Mouse (Mus musculus): Measurements from ENCODE around the gene Pank2. TPM values are rescaled to one million over a fixed set of nuclear protein-coding genes. Genes with fewer than 3 reads are reported as not detected.

The Pank2 gene
- polyA plus RNA-seq, 1 experiment from 2014 or later: 22.3 TPM

DNA sequence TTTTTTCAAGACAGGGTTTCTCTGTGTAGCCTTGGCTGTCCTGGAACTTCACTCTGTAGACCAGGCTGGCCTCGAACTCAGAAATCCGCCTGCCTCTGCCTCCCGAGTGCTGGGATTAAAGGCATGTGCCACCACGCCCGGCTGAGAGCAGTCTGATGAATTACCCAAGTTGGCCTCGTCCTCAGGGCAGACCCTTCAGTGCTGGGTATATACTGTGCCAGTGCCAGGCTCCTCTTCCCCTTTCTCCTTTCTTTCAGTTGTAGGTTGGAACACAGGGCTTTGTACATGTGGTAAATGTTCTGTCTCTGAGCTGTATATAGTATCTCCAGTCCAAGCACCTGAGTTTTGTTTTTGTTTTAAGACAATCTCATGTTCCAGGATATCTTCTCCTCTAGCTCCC lies 1.7 kb downstream of the Pank2 start:
- Histone ChIP-seq H3K4me2 (replicated peaks; ENCODE audit: low read depth, low read length) (peak overlapping the region; percentile 51; the same call in 1 of the 2 replicates), H3K27ac (ENCODE audit: low read length) (no peak overlapping the region), H3K36me3 (ENCODE audit: insufficient read depth, low read length) (no peaks in the 10 kb centered on the region), H3K4me3 (ENCODE audit: low read depth, low read length) (no peak overlapping the region), H3K4me1 (ENCODE audit: insufficient read depth, low read depth, low read length) (peaks cover 7% of the 10 kb centered on the region; the same call in 1 of the 2 replicates), H3K9ac (replicated peaks; ENCODE audit: low read depth) (no peak overlapping the region), H3K27me3 (replicated peaks; ENCODE audit: insufficient read depth, low read length) (no peaks in the 10 kb centered on the region), H3K9me3 (ENCODE audit: low read length) (no peaks in the 10 kb centered on the region)
- DNase-seq (ENCODE audit: low spot score) (no peak), ATAC-seq (no peak)
- WGBS: 48% methylated on average over 6 of the region's 6 CpGs
- TF ChIP-seq EP300 (IDR thresholded peaks at IDR 0.05) (no peak), CTCF (IDR thresholded peaks at IDR 0.05) (no peak)

DNA sequence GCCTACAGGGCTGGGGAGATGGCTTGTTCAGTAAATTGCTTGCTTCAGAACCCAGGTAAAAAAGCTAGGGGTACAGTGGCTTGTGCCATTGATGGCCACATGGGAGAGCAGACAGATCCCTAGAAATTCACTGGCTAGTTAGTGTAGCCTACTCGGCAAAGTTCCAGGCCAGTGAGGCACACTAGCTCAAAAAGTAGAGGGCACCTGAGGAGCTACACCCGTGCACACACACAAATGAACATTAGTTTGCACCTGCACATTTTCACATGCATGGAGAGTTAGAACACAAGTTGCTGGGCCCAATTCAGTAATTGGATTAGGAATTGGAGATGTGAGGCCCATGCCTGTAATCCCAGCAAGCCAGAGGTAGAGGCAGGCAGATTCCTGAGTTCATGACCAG lies 2.8 kb downstream of the Pank2 start:
- no peaks in the 10 kb centered on the region for H3K27me3 ChIP-seq (replicated peaks; ENCODE audit: insufficient read depth, low read length)
- ATAC-seq: no peak
- H3K27ac ChIP-seq (ENCODE audit: low read length): no peak overlapping the region
- WGBS: 76% methylated on average over 2 of the region's 2 CpGs
- no peak for DNase-seq (ENCODE audit: low spot score)
- peaks cover 7% of the 10 kb centered on the region; the same call in 1 of the 2 replicates for H3K4me1 ChIP-seq (ENCODE audit: insufficient read depth, low read depth, low read length)
- TF ChIP-seq EP300 (IDR thresholded peaks at IDR 0.05) (no peak), CTCF (IDR thresholded peaks at IDR 0.05) (no peak)
- H3K9me3 ChIP-seq (ENCODE audit: low read length): no peaks in the 10 kb centered on the region
- no peak overlapping the region for H3K4me2 ChIP-seq (replicated peaks; ENCODE audit: low read depth, low read length)
- H3K4me3 ChIP-seq (ENCODE audit: low read depth, low read length): no peak overlapping the region
- H3K36me3 ChIP-seq (ENCODE audit: insufficient read depth, low read length): no peaks in the 10 kb centered on the region
- no peak overlapping the region for H3K9ac ChIP-seq (replicated peaks; ENCODE audit: low read depth)

DNA sequence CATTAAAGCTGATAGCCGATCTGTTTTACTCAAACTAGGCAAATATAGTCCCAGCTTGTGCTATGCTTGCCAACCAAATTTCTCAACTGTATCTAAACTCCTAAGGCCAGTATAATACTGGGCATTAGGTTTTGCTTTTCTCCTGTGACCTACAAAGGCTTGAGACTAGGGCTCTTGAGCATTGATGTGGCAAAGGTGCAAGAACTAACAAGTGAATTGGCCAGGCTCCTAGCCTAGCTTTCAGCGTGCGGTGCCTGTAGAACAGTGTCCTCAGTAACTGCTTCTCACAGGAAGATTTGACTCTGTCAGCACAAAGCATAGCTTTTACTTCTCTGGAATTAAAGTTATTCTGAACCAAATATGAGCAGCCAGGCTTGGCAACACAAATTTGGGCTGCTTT lies 13.2 kb downstream of the Pank2 start:
- Histone ChIP-seq H3K4me2 (replicated peaks; ENCODE audit: low read depth, low read length) (no peak overlapping the region), H3K27me3 (replicated peaks; ENCODE audit: insufficient read depth, low read length) (no peaks in the 10 kb centered on the region), H3K9ac (replicated peaks; ENCODE audit: low read depth) (no peak overlapping the region), H3K9me3 (ENCODE audit: low read length) (no peaks in the 10 kb centered on the region), H3K4me1 (ENCODE audit: insufficient read depth, low read depth, low read length) (no peaks in the 10 kb centered on the region), H3K36me3 (ENCODE audit: insufficient read depth, low read length) (peaks cover 29% of the 10 kb centered on the region), H3K4me3 (ENCODE audit: low read depth, low read length) (no peak overlapping the region), H3K27ac (ENCODE audit: low read length) (no peak overlapping the region)
- no peak for ATAC-seq
- TF ChIP-seq EP300 (IDR thresholded peaks at IDR 0.05) (no peak), CTCF (IDR thresholded peaks at IDR 0.05) (no peak)
- WGBS: 90% methylated on average over 3 of the region's 3 CpGs
- DNase-seq (ENCODE audit: low spot score): no peak

DNA sequence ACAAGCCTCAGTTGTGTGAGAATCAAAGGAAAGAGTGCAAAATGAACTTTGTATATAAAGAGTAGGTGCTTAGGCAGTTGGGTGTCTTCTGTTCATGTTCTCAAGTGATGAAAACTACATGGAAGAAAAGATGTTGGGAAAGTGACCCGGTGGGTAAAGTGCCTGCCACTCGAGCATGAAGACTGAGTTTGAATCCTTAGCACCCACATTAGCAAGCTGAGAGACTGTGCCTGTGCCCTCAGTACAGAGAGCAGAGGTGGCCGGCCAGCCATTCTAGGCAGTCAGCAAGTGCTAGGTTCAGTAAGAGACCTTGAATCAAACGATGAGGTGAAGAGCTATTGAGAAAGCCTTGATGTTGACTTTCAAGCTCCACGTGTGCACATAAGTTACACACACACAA lies 14.4 kb downstream of the Pank2 start:
- Histone ChIP-seq H3K4me2 (replicated peaks; ENCODE audit: low read depth, low read length) (no peak overlapping the region), H3K27ac (ENCODE audit: low read length) (no peak overlapping the region), H3K9ac (replicated peaks; ENCODE audit: low read depth) (no peak overlapping the region), H3K4me1 (ENCODE audit: insufficient read depth, low read depth, low read length) (no peaks in the 10 kb centered on the region), H3K9me3 (ENCODE audit: low read length) (no peaks in the 10 kb centered on the region), H3K36me3 (ENCODE audit: insufficient read depth, low read length) (peaks cover 35% of the 10 kb centered on the region), H3K4me3 (ENCODE audit: low read depth, low read length) (no peak overlapping the region), H3K27me3 (replicated peaks; ENCODE audit: insufficient read depth, low read length) (no peaks in the 10 kb centered on the region)
- DNase-seq (ENCODE audit: low spot score): no peak
- no peak for TF ChIP-seq CTCF (IDR thresholded peaks at IDR 0.05)
- no peak for TF ChIP-seq EP300 (IDR thresholded peaks at IDR 0.05)
- 74% methylated on average over 5 of the region's 5 CpGs for whole genome bisulfite sequencing
- no peak for ATAC-seq

DNA sequence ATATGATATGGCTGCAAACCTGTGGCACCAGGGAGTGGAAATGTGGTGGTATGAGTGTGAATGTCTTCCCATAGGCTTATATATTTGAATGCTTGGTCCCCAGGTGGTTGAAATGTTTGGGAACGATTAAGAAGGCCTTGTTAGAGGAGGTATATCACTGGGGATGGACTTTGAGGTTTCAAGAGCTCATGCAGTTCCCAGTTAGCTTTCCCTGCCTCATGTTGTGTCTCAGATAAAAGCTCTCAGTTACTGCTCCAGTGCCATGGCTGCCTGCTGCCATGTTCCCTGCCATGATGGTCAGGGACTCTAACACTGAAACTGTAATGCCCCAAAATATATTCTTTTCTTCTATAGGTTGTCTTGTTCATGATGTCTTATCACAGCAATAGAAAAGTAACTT lies 19.3 kb downstream of the Pank2 start:
- ATAC-seq (no peak), DNase-seq (ENCODE audit: low spot score) (no peak)
- Histone ChIP-seq H3K4me3 (ENCODE audit: low read depth, low read length) (no peak overlapping the region), H3K4me2 (replicated peaks; ENCODE audit: low read depth, low read length) (no peak overlapping the region), H3K9ac (replicated peaks; ENCODE audit: low read depth) (no peak overlapping the region), H3K4me1 (ENCODE audit: insufficient read depth, low read depth, low read length) (no peaks in the 10 kb centered on the region), H3K9me3 (ENCODE audit: low read length) (no peaks in the 10 kb centered on the region), H3K27me3 (replicated peaks; ENCODE audit: insufficient read depth, low read length) (no peaks in the 10 kb centered on the region), H3K27ac (ENCODE audit: low read length) (no peak overlapping the region), H3K36me3 (ENCODE audit: insufficient read depth, low read length) (peaks cover 15% of the 10 kb centered on the region; the same call in 1 of the 2 replicates)
- TF ChIP-seq CTCF (IDR thresholded peaks at IDR 0.05) (no peak), EP300 (IDR thresholded peaks at IDR 0.05) (no peak)
- 81% methylated on average over 1 of the region's 1 CpGs for WGBS

DNA sequence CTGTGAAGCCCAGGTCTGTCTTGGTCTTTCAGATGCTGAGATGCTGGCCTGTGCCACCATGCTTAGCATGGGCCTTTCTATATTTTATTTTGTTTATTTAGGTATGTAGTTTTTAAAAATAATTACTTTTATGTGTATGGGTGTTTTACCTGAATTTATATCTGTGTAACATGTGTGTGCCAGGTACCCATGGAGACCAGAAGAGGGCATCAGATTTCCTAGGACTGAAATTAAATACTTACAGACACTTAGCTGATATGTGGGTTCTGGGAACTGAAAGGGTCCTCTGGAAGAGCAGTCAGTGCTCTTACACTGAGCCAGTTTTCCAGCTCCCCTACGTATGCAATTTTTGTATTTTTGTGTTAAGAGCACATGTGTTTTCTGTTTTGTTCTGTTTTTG lies 24.0 kb downstream of the Pank2 start:
- Histone ChIP-seq H3K27ac (ENCODE audit: low read length) (no peak overlapping the region), H3K9me3 (ENCODE audit: low read length) (no peaks in the 10 kb centered on the region), H3K27me3 (replicated peaks; ENCODE audit: insufficient read depth, low read length) (no peaks in the 10 kb centered on the region), H3K4me1 (ENCODE audit: insufficient read depth, low read depth, low read length) (no peaks in the 10 kb centered on the region), H3K9ac (replicated peaks; ENCODE audit: low read depth) (no peak overlapping the region), H3K36me3 (ENCODE audit: insufficient read depth, low read length) (peaks cover 7% of the 10 kb centered on the region; the same call in 1 of the 2 replicates), H3K4me3 (ENCODE audit: low read depth, low read length) (no peak overlapping the region), H3K4me2 (replicated peaks; ENCODE audit: low read depth, low read length) (no peak overlapping the region)
- ATAC-seq: no peak
- TF ChIP-seq EP300 (IDR thresholded peaks at IDR 0.05): no peak
- TF ChIP-seq CTCF (IDR thresholded peaks at IDR 0.05): peak; percentile 40
- WGBS: 71% methylated on average over 1 of the region's 1 CpGs
- peak; percentile 18 for DNase-seq (ENCODE audit: low spot score)

DNA sequence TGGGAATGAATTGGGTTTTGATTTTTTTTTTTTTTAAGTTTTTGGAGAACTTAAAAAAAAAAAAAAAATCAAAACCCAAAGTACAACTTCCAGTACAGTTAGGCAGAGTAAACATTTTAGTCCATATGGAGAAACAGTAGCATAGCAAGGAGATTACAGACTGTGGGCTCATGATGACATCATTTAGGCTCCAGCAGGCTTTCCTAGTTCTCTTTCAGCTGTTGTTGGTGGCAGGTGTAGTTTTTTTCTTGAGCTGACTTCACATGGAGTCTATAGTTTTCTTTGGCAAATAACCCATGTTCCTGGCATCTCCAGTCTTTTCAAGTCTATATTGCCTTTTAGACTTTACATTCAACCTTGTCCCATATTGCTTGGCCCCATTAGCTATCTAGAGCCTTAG lies 28.4 kb downstream of the Pank2 start:
- TF ChIP-seq EP300 (IDR thresholded peaks at IDR 0.05): no peak
- Histone ChIP-seq H3K4me3 (ENCODE audit: low read depth, low read length) (no peak overlapping the region), H3K27ac (ENCODE audit: low read length) (no peak overlapping the region), H3K9ac (replicated peaks; ENCODE audit: low read depth) (no peak overlapping the region), H3K4me1 (ENCODE audit: insufficient read depth, low read depth, low read length) (no peaks in the 10 kb centered on the region), H3K9me3 (ENCODE audit: low read length) (no peaks in the 10 kb centered on the region), H3K4me2 (replicated peaks; ENCODE audit: low read depth, low read length) (no peak overlapping the region), H3K36me3 (ENCODE audit: insufficient read depth, low read length) (0 out of 2 replicates have a peak, but pooled peaks cover 10% of the 10 kb centered on the region), H3K27me3 (replicated peaks; ENCODE audit: insufficient read depth, low read length) (no peaks in the 10 kb centered on the region)
- DNase-seq (ENCODE audit: low spot score): no peak
- no peak for ATAC-seq
